Mouse (Mus musculus): ENCODE measurements around the gene Rint1.
A peak's percentile ranks its signal among the peaks of the same experiment; 100 is the strongest.
"Not testable (repeated sequence)": the region's sequence is repeated elsewhere in the genome, so short reads cannot be mapped to it uniquely, and the experiment has no call there.

The Rint1 gene

DNA sequence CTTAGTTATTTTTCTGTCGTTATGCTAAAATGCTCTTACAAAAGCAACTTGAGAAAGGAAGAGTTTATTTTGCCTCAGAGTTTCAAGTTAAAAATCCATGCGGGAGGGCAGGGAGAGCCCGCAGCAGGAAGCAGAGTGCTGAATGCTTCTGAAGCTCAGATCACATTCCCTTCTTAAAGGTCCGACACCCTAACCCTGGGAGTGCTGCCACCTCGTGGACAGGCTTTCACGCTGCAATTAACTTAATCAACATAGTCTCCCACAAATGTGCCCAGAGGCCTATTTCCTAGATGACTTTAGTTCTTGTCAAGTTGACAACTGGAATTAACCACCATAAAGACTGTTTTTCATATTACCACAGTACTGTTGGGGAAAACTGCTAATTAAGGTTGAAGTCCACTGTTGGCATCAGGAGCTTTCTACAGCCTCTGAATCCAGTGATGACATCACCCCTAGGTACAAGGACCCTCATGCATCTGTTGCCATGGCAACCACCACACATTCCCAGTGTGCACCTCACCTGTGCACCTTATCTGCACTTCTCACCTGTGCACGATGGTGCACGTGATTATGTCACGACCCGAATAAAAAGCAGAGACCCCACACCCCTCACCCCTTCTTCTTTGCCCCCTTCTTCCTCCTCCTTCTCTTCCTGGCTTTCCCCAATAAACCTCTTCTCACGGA lies 39.0 kb downstream of the Rint1 start:
- DNase-seq (ENCODE audit: low spot score) = no peak

- peak; percentile 7 for DNase-seq (ENCODE audit: low spot score)
These were observed 43.6 kb downstream of the Rint1 start for GRCm38 (mm10) chr5:23830897-23831752.

DNA sequence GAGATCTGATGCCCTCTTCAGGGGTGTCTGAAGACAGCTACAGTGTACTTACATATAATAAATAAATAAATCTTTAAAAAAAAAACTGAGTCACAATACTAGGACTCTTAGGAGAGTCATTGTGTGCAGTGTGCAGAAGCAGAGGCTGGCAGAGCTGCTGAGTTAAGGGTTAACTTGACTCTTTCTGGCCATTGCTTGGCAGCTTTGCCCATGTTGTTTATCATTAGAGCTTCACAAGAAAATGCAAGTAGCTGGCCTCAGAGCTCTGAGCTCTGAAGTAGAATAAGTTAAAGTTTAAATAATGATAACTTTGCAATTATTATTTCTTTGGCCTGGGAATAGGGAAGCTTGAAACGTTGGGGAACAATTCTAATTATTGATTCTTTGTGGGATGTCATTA lies 48.2 kb downstream of the Rint1 start:
- DNase-seq (ENCODE audit: low spot score) = not testable (repeated sequence)

DNA sequence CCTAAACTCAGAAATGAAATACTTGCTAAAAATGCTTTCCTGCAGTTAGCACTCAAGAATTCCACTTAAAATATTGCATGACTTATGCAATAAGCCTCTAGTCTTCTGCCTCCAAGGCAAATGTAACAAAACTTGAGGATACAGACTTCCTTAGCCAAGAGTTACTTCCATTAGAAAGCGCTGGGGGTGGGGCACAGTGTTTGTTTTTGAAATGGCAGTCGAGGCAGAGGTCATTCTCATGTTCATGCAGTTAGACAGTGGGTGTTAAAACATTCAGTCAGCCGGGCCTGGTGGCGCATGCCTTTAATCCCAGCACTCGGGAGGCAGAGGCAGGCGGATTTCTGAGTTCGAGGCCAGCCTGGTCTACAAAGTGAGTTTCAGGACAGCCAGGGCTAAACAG lies 50.6 kb downstream of the Rint1 start:
- DNase-seq (ENCODE audit: low spot score) = no peak

DNA sequence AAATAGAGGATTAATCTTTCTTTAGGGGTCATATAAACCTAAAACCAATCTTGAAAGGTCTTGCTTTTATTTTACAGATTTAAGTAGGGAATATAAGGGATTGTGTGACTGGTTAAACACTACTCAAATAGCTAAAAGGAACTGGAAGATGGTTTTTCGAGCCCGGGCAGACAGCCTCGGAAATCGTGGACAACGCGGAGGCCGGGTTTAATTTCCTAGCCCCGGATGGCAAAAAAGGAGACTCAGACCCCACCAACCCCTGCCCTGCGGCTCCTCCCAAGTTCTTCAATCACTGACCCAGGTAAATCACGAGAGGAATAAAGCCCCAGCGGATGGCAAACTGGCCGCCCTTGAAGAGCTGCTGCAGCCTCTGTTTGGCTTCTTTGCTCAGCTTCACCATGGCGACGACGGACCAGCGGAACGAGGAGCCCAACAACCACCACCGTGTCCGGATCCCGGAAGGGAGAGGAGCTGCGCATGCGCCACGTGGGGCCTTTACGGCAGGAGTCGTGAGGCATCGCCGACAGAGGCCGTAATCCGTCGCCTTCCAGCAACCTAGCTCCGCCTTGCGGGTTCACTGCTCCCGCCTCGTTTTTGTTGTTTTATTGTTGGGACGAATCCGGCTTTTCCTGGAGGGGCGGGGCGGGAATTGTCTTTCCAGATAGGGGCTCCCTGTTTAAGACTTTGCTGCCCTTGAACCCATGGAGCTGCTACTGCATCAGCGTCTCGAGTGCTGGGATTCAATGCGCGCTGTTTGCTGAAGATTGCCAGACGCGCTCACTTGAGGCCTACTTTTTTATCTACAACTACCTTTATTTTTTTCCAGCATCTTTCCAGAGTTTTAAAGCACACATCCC lies 56.4 kb downstream of the Rint1 start, which contains the start of gene Tomm7:
Gene Tomm7, minus strand, starts transcription at position 488 of the 857 bp plus-strand sequence.
- DNase-seq (ENCODE audit: low spot score) = peak; percentile 98

- no peak for DNase-seq (ENCODE audit: low spot score)
These were observed 57.0 kb downstream of the Rint1 start for GRCm38 (mm10) chr5:23844531-23844841.

DNA sequence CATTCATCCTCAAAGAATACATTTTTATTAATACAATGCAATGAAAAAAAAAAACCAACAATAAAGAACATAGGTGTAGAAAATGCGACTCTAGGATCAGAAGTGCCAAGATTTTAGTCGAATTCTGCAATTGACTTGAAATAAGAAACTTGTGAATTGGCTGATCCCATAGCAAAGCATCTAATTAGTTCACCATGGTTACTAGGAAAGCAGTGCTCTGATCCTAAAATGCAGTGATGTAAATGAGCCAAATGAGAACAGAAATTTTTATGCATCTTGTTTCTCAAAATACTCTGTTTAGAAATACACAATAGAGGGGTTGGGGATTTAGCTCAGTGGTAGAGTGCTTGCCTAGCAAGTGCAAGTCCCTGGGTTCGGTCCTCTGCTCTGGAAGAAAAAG lies 57.6 kb downstream of the Rint1 start:
- DNase-seq (ENCODE audit: low spot score) = no peak

GRCm38 (mm10) chr5:23850345-23851159 lies 63.0 kb downstream of the Rint1 start:
- peak; percentile 80 for DNase-seq (ENCODE audit: low spot score)

DNA sequence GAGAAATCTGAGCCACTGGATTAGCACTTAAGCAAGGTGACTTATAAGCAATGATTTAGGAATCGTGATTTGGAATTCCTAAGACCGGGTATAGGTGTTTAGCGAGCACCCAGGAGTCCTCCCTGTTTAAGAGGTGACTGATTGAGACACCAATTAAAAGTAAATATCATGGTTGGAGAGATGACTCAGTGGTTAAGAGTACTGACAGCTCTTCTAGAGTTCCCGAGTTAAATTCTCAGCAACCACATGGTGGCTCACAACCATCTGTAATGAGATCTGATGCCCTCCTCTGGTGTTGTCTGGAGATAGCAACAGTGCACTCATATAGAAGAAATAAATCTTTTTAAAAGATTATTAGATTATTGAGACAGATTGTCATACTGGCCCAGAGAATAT lies 63.6 kb downstream of the Rint1 start:
- not testable (repeated sequence) for DNase-seq (ENCODE audit: low spot score)

DNA sequence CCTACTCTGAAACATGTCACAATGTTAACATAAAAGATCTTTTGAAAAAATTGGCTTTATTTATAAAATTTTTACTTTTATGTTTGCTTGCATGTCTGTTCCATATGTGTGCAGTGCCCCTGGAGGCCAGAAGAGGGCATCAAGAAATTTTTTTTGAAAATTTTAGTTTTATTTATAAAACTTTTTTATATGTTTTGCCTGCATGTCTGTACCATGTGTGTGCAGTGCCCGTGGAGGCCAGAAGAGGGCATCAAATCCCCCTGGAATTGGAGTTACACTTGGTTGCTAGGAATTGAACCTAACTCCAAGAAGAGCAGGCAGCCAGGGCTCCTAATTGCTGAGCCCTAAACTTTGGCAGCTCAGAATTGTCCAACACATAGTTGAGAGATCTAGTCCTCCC lies 65.4 kb downstream of the Rint1 start:
- not testable (repeated sequence) for DNase-seq (ENCODE audit: low spot score)

DNA sequence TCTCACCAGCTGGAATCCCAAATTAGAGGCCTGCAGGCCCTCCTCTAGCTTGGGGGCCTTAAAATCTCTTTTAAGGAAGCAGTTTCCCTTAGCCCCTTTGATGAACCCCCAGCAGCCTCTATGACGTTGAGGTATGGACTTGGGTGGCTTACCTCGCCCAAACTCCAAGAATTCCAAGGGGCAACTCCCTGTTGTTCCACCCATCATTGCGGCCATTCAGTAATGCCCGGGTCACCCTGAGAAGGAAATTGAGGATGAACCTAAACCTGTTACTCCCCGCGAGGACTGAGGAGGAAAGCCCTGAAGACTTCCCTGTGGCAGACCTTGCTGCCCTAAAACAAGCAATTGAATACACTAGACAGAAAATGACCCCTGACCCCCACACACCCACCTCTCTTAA lies 68.0 kb downstream of the Rint1 start:
- DNase-seq (ENCODE audit: low spot score) = no peak

GRCm38 (mm10) chr5:23856164-23856563 lies 68.7 kb downstream of the Rint1 start:
- DNase-seq (ENCODE audit: low spot score) = no peak

DNA sequence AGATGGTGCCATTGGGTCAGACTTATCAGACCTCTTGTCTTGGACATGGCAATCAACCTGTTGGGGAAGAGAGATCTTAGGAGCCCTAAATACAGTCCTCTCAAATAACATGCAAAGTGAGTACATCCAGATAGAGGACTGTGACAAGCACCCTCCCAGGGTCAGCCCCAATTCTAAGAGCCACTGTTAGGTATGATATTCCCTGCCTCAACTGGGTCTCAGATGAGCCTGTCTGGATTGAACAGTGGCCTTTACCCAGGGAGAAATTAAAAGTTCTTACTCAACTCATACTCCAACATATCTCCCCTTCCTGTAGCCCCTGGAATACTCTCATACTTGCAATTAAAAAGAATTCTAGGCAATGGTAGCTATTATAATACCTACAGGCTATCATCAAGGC lies 69.7 kb downstream of the Rint1 start:
- DNase-seq (ENCODE audit: low spot score) = no peak

DNA sequence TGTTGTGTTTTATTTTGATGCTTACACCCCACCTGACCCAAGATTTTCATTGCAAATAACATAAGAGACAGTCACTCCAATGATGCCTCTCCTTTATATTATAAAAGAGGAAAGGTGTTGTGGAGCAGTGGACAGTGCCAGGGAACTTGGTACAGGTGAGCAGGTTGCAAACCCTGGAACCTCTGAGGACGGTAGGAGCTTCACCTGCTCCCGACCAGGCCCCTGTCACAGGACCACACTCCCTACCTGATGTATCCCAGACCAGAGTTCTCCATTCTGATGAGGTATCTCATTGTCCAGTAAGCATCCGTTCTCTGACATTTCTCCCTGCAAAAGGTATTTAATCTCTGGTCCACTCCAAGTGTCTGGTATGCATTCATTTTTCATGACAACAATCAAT lies 70.5 kb downstream of the Rint1 start:
- no peak for DNase-seq (ENCODE audit: low spot score)

DNA sequence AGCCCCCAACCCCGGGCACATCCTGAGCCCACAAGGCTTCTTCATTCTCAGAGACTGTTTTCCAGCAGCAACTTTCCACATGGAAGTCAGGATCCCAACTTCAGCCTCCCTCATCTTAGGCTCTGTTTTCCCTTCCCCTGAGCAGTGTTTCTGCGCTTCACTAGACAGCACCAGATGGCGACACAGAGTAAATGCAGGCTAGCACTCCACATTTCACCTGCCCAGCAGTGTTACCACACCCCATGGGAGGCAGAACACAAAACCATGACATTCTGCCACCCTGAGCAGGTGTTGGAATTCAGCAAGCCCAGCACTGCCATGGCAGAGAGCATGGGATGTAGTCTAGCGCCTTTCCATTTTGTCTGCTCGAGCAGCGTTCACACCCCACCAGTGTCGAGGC lies 71.1 kb downstream of the Rint1 start:
- DNase-seq (ENCODE audit: low spot score) = no peak

DNA sequence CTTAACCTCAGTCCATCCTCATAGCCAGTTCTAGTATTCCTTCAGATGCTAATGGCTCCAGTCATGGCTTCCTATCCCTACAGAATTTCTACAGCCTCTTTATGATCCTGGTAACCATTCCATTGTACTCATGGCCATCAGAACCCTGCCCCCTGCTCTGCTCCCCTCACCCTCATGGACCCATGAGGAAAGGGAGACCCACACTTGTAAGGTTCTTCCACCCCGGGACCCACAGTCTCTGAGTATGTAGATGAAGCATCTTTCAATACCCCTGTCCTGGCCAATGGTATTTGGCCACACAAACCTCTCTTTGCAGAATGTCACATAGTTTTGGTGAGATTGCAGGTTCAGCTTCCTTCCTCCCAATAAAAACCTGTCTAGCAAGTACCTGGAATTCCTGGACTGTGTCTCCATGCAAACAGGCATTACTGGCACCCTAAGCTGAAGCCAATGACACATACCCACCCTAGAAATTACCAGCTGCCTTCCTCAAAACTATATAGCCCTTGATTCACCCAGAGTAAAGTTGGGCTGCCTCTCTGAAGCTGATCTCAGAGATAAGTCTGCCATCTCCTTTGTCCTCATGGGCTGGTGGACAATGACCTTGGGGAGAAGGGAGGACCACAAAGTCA lies 71.7 kb downstream of the Rint1 start:
- DNase-seq (ENCODE audit: low spot score) = no peak

DNA sequence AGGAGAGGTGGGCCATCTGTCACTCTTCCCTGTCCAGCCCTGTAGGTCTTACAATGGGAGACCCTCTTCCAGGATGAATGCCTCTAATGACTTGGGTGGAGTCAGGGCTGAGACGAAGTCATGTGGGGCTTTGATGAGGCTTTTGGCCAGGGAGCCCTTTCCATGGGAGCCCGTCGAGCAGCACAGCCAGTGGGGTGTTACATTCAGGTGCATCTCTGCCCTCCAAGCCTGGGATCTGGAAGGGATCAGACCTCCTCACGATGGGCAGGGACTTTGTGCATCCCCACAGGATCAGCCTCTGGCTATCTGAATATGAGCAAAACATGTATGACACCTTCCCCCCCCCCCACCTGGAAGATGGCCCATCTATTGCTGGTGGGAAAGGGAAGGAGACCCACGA lies 72.4 kb downstream of the Rint1 start:
- no peak for DNase-seq (ENCODE audit: low spot score)

- DNase-seq (ENCODE audit: low spot score) = no peak
These were observed 74.2 kb downstream of the Rint1 start for GRCm38 (mm10) chr5:23861721-23862120.

GRCm38 (mm10) chr5:23862291-23862690 lies 74.8 kb downstream of the Rint1 start:
- DNase-seq (ENCODE audit: low spot score) = no peak

GRCm38 (mm10) chr5:23863166-23864053 lies 75.9 kb downstream of the Rint1 start:
- no peak for DNase-seq (ENCODE audit: low spot score)

Measured in ovary, adult 18-20 months (tissue).